Mouse (Mus musculus) thymus, postnatal 10 days (tissue): ENCODE data around the gene Nt5c3.
"Not testable (repeated sequence)": the region's sequence is repeated elsewhere in the genome, so short reads cannot be mapped to it uniquely, and the experiment has no call there.

Experiments used
- DNase-seq, 2 experiments: peaks; one replicate each; pipeline ENCODE4 v3.0.0; 2021; ENCODE audit warnings: low spot score in 2 of 2

Gene Nt5c3

GRCm38 (mm10) chr6:56904982-56905381, 18.8 kb downstream of the Nt5c3 start:
- DNase-seq, result no peak

- no peak for DNase-seq
Measured at GRCm38 (mm10) chr6:56904330-56904729, 19.4 kb downstream of the Nt5c3 start.

GRCm38 (mm10) chr6:56903831-56904230, 19.9 kb downstream of the Nt5c3 start:
- no peak for DNase-seq

GRCm38 (mm10) chr6:56902606-56903520, 20.9 kb downstream of the Nt5c3 start:
- DNase-seq, result no peak

- peak in 1 of 2 experiments; percentile 39 for DNase-seq
Measured at GRCm38 (mm10) chr6:56901824-56902386, 21.8 kb downstream of the Nt5c3 start.

- DNase-seq, result no peak
Measured at GRCm38 (mm10) chr6:56901336-56901735, 22.4 kb downstream of the Nt5c3 start.

GRCm38 (mm10) chr6:56899601-56900000, 24.1 kb downstream of the Nt5c3 start:
- DNase-seq, result no peak

- no peak for DNase-seq
Measured at GRCm38 (mm10) chr6:56890762-56891161, 33.0 kb downstream of the Nt5c3 start.

- DNase-seq, result no peak
Measured at GRCm38 (mm10) chr6:56888561-56888960, 35.2 kb downstream of the Nt5c3 start.

- no peak for DNase-seq
Measured at GRCm38 (mm10) chr6:56879352-56879955, 44.3 kb downstream of the Nt5c3 start.

- no peak for DNase-seq
Measured at GRCm38 (mm10) chr6:56877985-56878384, 45.7 kb downstream of the Nt5c3 start.

GRCm38 (mm10) chr6:56876870-56877269, 46.9 kb downstream of the Nt5c3 start:
- DNase-seq, result no peak

- no peak for DNase-seq
Measured at GRCm38 (mm10) chr6:56870027-56870426, 53.7 kb downstream of the Nt5c3 start.

GRCm38 (mm10) chr6:56868565-56868964, 55.2 kb downstream of the Nt5c3 start:
- no peak for DNase-seq

GRCm38 (mm10) chr6:56866899-56867298, 56.8 kb downstream of the Nt5c3 start:
- DNase-seq, result not testable (repeated sequence)

- no peak for DNase-seq
Measured at GRCm38 (mm10) chr6:56860205-56860848, 63.4 kb downstream of the Nt5c3 start.

- no peak for DNase-seq
Measured at GRCm38 (mm10) chr6:56856748-56857147, 67.0 kb downstream of the Nt5c3 start.

- no peak for DNase-seq
Measured at GRCm38 (mm10) chr6:56854803-56855202, 68.9 kb downstream of the Nt5c3 start.

- no peak for DNase-seq
Measured at GRCm38 (mm10) chr6:56850315-56850714, 73.4 kb downstream of the Nt5c3 start.

- no peak for DNase-seq
Measured at GRCm38 (mm10) chr6:56848974-56849373, 74.8 kb downstream of the Nt5c3 start.

- no peak for DNase-seq
Measured at GRCm38 (mm10) chr6:56844365-56844764, 79.4 kb downstream of the Nt5c3 start.

- no peak for DNase-seq
Measured at GRCm38 (mm10) chr6:56843229-56843628, 80.5 kb downstream of the Nt5c3 start.
